Mouse (Mus musculus) MEL (cell line): ENCODE data around the gene Rnf114. TPM values are rescaled to one million over a fixed set of nuclear protein-coding genes. Genes with fewer than 3 reads are reported as not detected.

Experiments
- DNase-seq: peaks from one replicate; pipeline ENCODE4 v3.0.0; 2011; ENCODE audit warnings: low read depth, low spot score
- H3K27ac ChIP-seq: 2 replicates; pipeline ENCODE4 v1.5.1; 2012; ENCODE audit warnings: low read depth, mild to moderate bottlenecking, control low read depth, low read length, moderate library complexity; ENCODE audit not compliant: control insufficient read depth
- H3K27me3 ChIP-seq, 2 experiments: fragments of 150-350 bp in 1 of 2; sonication (generic) in 1 of 2; 2 replicates each; pipeline ENCODE4 v1.6.1; 2012; ENCODE audit warnings: low read length in 2 of 2, mild to moderate bottlenecking in 2 of 2, improper control_type of control experiment in 1 of 2, moderate library complexity in 1 of 2; ENCODE audit not compliant: insufficient read depth in 2 of 2, control insufficient read depth in 1 of 2
- H3K36me3 ChIP-seq, 2 experiments: 2 replicates each; pipeline ENCODE4 v1.6.1; 2012 to 2014; ENCODE audit warnings: low read length in 2 of 2, improper control_type of control experiment in 1 of 2, inconsistent platforms in 1 of 2, mild to moderate bottlenecking in 1 of 2; ENCODE audit not compliant: insufficient read depth in 2 of 2, control insufficient read depth in 1 of 2
- H3K4me1 ChIP-seq, 2 experiments: fragments of 150-350 bp in 1 of 2; sonication (generic) in 1 of 2; 2 replicates each; pipeline ENCODE4 v1.6.1; 2012; ENCODE audit warnings: low read length in 2 of 2, improper control_type of control experiment in 1 of 2, mild to moderate bottlenecking in 1 of 2; ENCODE audit not compliant: insufficient read depth in 2 of 2, control insufficient read depth in 1 of 2
- H3K4me3 ChIP-seq, 2 experiments: fragments of 150-350 bp in 1 of 2; sonication (generic) in 1 of 2; 2 replicates each; pipeline ENCODE4 v1.5.1; 2012; ENCODE audit warnings: low read depth in 2 of 2, low read length in 2 of 2, mild to moderate bottlenecking in 2 of 2, moderate library complexity in 2 of 2, control low read depth in 1 of 2, improper control_type of control experiment in 1 of 2; ENCODE audit not compliant: control insufficient read depth in 1 of 2, insufficient read depth in 1 of 2
- H3K79me2 ChIP-seq: 2 replicates; pipeline ENCODE4 v1.6.1; 2012; ENCODE audit warnings: mild to moderate bottlenecking, low read length, moderate library complexity; ENCODE audit not compliant: control insufficient read depth, poor library complexity, insufficient read depth
- H3K9ac ChIP-seq: 2 replicates; pipeline ENCODE4 v1.6.1; 2012; ENCODE audit warnings: low read depth, mild to moderate bottlenecking, control low read depth, low read length, moderate library complexity; ENCODE audit not compliant: control insufficient read depth, poor library complexity, severe bottlenecking
- H3K9me3 ChIP-seq: fragments of 150-350 bp; sonication (generic); replicated peaks from 2 replicates; pipeline ENCODE4 v1.6.1; 2012; ENCODE audit warnings: mild to moderate bottlenecking, low read length, improper control_type of control experiment, moderate library complexity; ENCODE audit not compliant: insufficient read depth
- E2F4 ChIP-seq: IDR thresholded peaks from 2 replicates; pipeline ENCODE4 v1.6.1; 2011; ENCODE audit warnings: low read depth, low read length, improper control_type of control experiment, borderline replicate concordance
- ELF1 ChIP-seq: IDR thresholded peaks from 2 replicates; pipeline ENCODE4 v1.6.1; 2014; ENCODE audit warnings: low read depth, mild to moderate bottlenecking, inconsistent platforms, low read length, improper control_type of control experiment, moderate library complexity
- ETS1 ChIP-seq: IDR thresholded peaks from 2 replicates; pipeline ENCODE4 v1.6.1; 2012; ENCODE audit warnings: low read depth, mild to moderate bottlenecking, inconsistent platforms, low read length, improper control_type of control experiment, moderate library complexity
- GABPA ChIP-seq: IDR thresholded peaks from 2 replicates; pipeline ENCODE4 v1.6.1; 2012; ENCODE audit warnings: low read depth, mild to moderate bottlenecking, inconsistent platforms, low read length, improper control_type of control experiment, moderate library complexity
- GATA1 ChIP-seq: IDR thresholded peaks from 2 replicates; pipeline ENCODE4 v1.6.1; 2011; ENCODE audit warnings: low read depth, low read length, improper control_type of control experiment
- MAFK ChIP-seq: IDR thresholded peaks from 2 replicates; pipeline ENCODE4 v1.6.1; 2011; ENCODE audit warnings: low read depth, mild to moderate bottlenecking, low read length, improper control_type of control experiment, borderline replicate concordance
- MAZ ChIP-seq: IDR thresholded peaks from 2 replicates; pipeline ENCODE4 v1.6.1; 2012; ENCODE audit warnings: low read depth, mild to moderate bottlenecking, inconsistent platforms, low read length, improper control_type of control experiment
- MXI1 ChIP-seq: IDR thresholded peaks from 2 replicates; pipeline ENCODE4 v1.6.1; 2011; ENCODE audit warnings: mild to moderate bottlenecking, low read depth, low read length, improper control_type of control experiment
- MYB ChIP-seq: IDR thresholded peaks from 2 replicates; pipeline ENCODE4 v1.6.1; 2011; ENCODE audit warnings: mild to moderate bottlenecking, low read depth, low read length, improper control_type of control experiment
- MYC ChIP-seq: IDR thresholded peaks from 2 replicates; pipeline ENCODE4 v1.6.1; 2011; ENCODE audit warnings: low read depth, mild to moderate bottlenecking, low read length, improper control_type of control experiment, moderate library complexity
- NELFE ChIP-seq: IDR thresholded peaks from 2 replicates; pipeline ENCODE4 v1.6.1; 2011; ENCODE audit warnings: low read depth, low read length, improper control_type of control experiment
- NRF1 ChIP-seq: IDR thresholded peaks from 2 replicates; pipeline ENCODE4 v1.6.1; 2014; ENCODE audit warnings: low read depth, mild to moderate bottlenecking, inconsistent platforms, low read length, improper control_type of control experiment, moderate library complexity; ENCODE audit not compliant: poor library complexity, insufficient read depth, severe bottlenecking
- RAD21 ChIP-seq: IDR thresholded peaks from 2 replicates; pipeline ENCODE4 v1.6.1; 2011; ENCODE audit warnings: mild to moderate bottlenecking, low read depth, low read length, improper control_type of control experiment
- RCOR1 ChIP-seq: IDR thresholded peaks from 2 replicates; pipeline ENCODE4 v1.6.1; 2012; ENCODE audit warnings: low read depth, mild to moderate bottlenecking, inconsistent platforms, low read length, improper control_type of control experiment
- SIN3A ChIP-seq: IDR thresholded peaks from 2 replicates; pipeline ENCODE4 v1.6.1; 2012; ENCODE audit warnings: low read length, improper control_type of control experiment, inconsistent platforms
- SMC3 ChIP-seq: IDR thresholded peaks from 2 replicates; pipeline ENCODE4 v1.6.1; 2011; ENCODE audit warnings: low read depth, low read length, improper control_type of control experiment
- TAL1 ChIP-seq: IDR thresholded peaks from 2 replicates; pipeline ENCODE4 v1.6.1; 2012; ENCODE audit warnings: mild to moderate bottlenecking, inconsistent platforms, low read length, moderate library complexity, mixed read lengths
- TCF12 ChIP-seq: IDR thresholded peaks from 2 replicates; pipeline ENCODE4 v1.6.1; 2014; ENCODE audit warnings: low read depth, mild to moderate bottlenecking, inconsistent platforms, low read length, improper control_type of control experiment, moderate library complexity
- USF1 ChIP-seq: IDR thresholded peaks from 2 replicates; pipeline ENCODE4 v1.6.1; 2014; ENCODE audit warnings: low read depth, mild to moderate bottlenecking, inconsistent platforms, low read length, improper control_type of control experiment, moderate library complexity
- ZC3H11A ChIP-seq: IDR thresholded peaks from 2 replicates; pipeline ENCODE4 v1.6.1; 2012; ENCODE audit warnings: low read depth, mild to moderate bottlenecking, inconsistent platforms, low read length, improper control_type of control experiment
- ZKSCAN1 ChIP-seq: IDR thresholded peaks from 2 replicates; pipeline ENCODE4 v1.6.1; 2012; ENCODE audit warnings: low read depth, mild to moderate bottlenecking, inconsistent platforms, low read length, improper control_type of control experiment, moderate library complexity
- ZMIZ1 ChIP-seq: IDR thresholded peaks from 2 replicates; pipeline ENCODE4 v1.6.1; 2012; ENCODE audit warnings: low read depth, mild to moderate bottlenecking, inconsistent platforms, low read length, improper control_type of control experiment, moderate library complexity
- ZNF384 ChIP-seq: IDR thresholded peaks from 2 replicates; pipeline ENCODE4 v1.6.1; 2012; ENCODE audit warnings: low read depth, mild to moderate bottlenecking, inconsistent platforms, low read length, improper control_type of control experiment
- polyA plus RNA-seq, 2 experiments: library from polyadenylated mRNA; stranded (reverse) in 1 of 2; unstranded in 1 of 2; fragments of >175 nt in 1 of 2; fragments of >200 nt in 1 of 2; gene quantifications; 2 replicates each; pipeline versions ENCODE4 v1.2.1 to v1.2.4; 2012; ENCODE audit warnings: low replicate concordance in 2 of 2, low read depth in 1 of 2; ENCODE audit not compliant: insufficient read length in 2 of 2, insufficient read depth in 1 of 2, missing spikeins in 1 of 2
- total RNA-seq: library from RNA; depleted of rRNA; stranded (reverse); fragments of 300-350 nt; gene quantifications from 2 replicates; pipeline ENCODE4 v1.2.3, GENCODE M21; 2012

The Rnf114 gene
- total and polyA plus RNA-seq, 3 experiments: 44.0 to 49.2 TPM; not detected in 1

DNA sequence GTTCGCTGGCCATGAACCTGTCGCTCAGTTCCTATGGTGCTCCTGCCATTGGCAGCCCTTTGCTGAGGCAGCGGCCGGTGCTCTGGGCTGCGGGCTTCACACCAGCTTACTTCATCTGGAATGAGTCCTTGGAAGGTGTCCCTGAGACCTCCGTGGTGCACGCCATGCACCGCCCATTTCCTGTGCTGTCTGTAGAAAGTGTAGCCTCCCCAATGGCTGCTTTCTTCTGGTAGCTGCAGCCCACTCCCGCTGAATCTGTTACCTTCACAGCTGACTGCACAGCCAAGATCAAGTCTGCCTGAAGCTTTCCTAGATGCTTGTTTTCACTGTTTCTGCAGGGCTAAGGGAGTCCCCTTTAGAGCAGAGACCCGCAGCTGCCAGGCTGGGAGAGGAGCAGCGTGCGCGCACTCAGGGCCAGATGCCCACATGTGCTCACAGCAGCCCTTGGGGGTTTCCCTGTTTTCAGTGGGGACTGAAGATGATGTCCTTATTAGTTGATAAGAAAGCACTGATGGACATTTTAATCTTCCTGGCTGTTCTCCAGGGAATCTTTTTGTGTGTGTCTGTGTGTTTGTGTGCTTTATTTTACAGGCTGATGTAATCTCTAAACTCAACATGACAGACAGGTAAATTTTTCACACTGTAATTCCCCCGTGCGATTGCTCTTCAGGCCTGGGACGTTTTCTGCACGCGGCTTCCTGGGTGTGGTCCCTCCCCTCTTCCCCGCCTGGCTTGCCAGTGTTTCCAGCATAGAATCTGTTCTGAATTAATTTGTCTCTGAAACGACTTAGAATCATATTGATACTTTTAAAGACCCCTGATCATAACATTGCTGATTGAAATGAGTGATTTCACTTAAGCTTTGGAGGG lies 46.3 kb upstream of the Rnf114 start:
- no peaks in the 10 kb centered on the region for H3K79me2 ChIP-seq
- H3K27me3 ChIP-seq: no peaks in the 10 kb centered on the region
- no peaks in the 10 kb centered on the region for H3K9me3 ChIP-seq
- TF ChIP-seq ZNF384: no peak
- no peak for TF ChIP-seq SMC3
- TF ChIP-seq ETS1: no peak
- no peak for TF ChIP-seq E2F4
- no peak for TF ChIP-seq GATA1
- TF ChIP-seq MAZ: no peak
- no peak for TF ChIP-seq USF1
- no peak for TF ChIP-seq TAL1
- TF ChIP-seq MYC: no peak
- TF ChIP-seq RAD21: no peak
- TF ChIP-seq MAFK: no peak
- TF ChIP-seq ZKSCAN1: no peak
- TF ChIP-seq ZC3H11A: no peak
- TF ChIP-seq ELF1: no peak
- no peak for TF ChIP-seq RCOR1
- TF ChIP-seq TCF12: no peak
- no peak for TF ChIP-seq MYB
- no peak for TF ChIP-seq GABPA
- TF ChIP-seq SIN3A: no peak
- H3K36me3 ChIP-seq: peaks cover 0 to 15% of the 10 kb centered on the region in 2 experiments; a peak in 2 of 4 replicates
- no peak overlapping the region for H3K27ac ChIP-seq
- no peaks in the 10 kb centered on the region for H3K4me1 ChIP-seq
- no peak overlapping the region for H3K4me3 ChIP-seq
- no peak for DNase-seq
- H3K9ac ChIP-seq: no peak overlapping the region

DNA sequence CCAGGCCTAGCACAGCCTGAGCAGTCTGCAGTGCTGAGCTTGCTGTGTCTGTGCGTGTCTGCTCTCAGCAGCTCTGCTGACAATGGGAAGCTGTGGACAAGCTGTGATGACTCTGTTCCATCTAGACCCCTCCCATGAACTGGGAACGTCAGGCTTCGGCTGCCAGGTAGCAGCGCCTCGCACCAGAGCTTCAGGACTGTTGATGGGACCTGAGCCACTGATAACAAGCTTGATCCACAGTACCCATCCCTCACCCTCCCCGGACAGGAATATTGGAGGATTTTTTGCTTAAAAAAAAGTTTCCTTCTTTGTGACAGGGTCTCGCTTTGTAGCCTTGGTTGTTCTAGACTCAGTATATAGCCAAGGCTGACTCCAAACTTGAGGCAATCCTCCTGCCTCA lies 45.2 kb upstream of the Rnf114 start:
- Histone ChIP-seq H3K27ac (no peak overlapping the region), H3K36me3 (peaks cover 0 to 13% of the 10 kb centered on the region in 2 experiments; a peak in 2 of 4 replicates), H3K79me2 (no peaks in the 10 kb centered on the region), H3K9me3 (no peaks in the 10 kb centered on the region), H3K4me3 (no peak overlapping the region), H3K9ac (no peak overlapping the region), H3K27me3 (no peaks in the 10 kb centered on the region), H3K4me1 (no peaks in the 10 kb centered on the region)
- no peak for DNase-seq
- TF ChIP-seq GATA1: no peak
- TF ChIP-seq ZNF384: no peak
- TF ChIP-seq ZMIZ1: no peak
- TF ChIP-seq SMC3: no peak
- no peak for TF ChIP-seq NELFE
- no peak for TF ChIP-seq NRF1
- TF ChIP-seq GABPA: no peak
- TF ChIP-seq MXI1: no peak
